Comparison of ENCODE assay signal across 26 mouse cellular contexts in the genomic region with DNA sequence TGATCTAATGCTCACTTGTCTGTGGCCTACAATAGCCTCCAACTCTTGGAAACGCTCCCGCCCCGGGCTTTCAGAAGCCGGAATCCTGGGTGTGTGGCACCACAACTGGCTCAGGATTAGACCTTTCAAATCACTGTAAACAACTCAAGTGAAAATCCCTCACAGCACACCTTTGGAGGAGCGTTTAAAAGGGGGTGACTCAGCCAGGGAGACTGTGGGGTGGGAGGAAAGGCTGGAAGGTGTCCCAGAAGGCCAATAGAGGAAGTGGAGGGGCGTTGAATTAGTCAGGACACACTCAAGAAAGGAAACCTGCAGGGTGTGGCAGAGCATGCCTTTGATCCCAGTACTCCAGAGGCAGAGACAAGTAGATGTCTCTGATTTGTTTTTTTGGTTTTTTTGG. TPM values are rescaled to one million over a fixed set of nuclear protein-coding genes. Genes with fewer than 3 reads are reported as not detected.
DNase-seq lines count a peak whose midpoint lies in the region; ATAC-seq lines count a peak whose summit lies in the region.
"Had no signal": no experiment of that assay in that cellular context is flagged by ENCODE, and none has a peak within 500 bp of the region (broad histone marks: within the 10 kb centered on the region; RNA-seq: fewer than 3 reads in every experiment).

No protein-coding gene starts in this region.

- H3K4me3 ChIP-seq in liver, embryonic 11.5 days (ENCODE audit: low read depth, low read length) = no peak overlapping the region
- H3K4me3 ChIP-seq in liver, embryonic 12.5 days = no peak overlapping the region
- H3K4me3 ChIP-seq in limb, embryonic 10.5 days = no peak overlapping the region
- no peak overlapping the region for H3K4me3 ChIP-seq in stomach, embryonic 16.5 days (replicated peaks; ENCODE audit: low read length)
- no peak overlapping the region for H3K4me3 ChIP-seq in intestine, embryonic 16.5 days (ENCODE audit: low read length)
- H3K4me3 ChIP-seq: forebrain, embryonic 15.5 days; heart, adult 2 months; intestine, embryonic 15.5 days; midbrain, embryonic 15.5 days had no signal

- H3K27me3 ChIP-seq in liver, embryonic 11.5 days (replicated peaks; ENCODE audit: control insufficient read depth, insufficient read depth, low read length) = no peaks in the 10 kb centered on the region
- no peaks in the 10 kb centered on the region for H3K27me3 ChIP-seq in liver, embryonic 12.5 days (replicated peaks)
- H3K27me3 ChIP-seq in limb, embryonic 10.5 days (ENCODE audit: low read depth, poor library complexity, severe bottlenecking) = no peaks in the 10 kb centered on the region
- no peaks in the 10 kb centered on the region for H3K27me3 ChIP-seq in stomach, embryonic 16.5 days (ENCODE audit: control insufficient read depth, insufficient read depth, low read length)
- no peaks in the 10 kb centered on the region for H3K27me3 ChIP-seq in intestine, embryonic 16.5 days (replicated peaks; ENCODE audit: control insufficient read depth, insufficient read depth, low read length)
- H3K27me3 ChIP-seq: forebrain, embryonic 15.5 days; intestine, embryonic 15.5 days; midbrain, embryonic 15.5 days had no signal

- H3K9ac ChIP-seq in liver, embryonic 11.5 days (ENCODE audit: low read depth, low read length) = no peak overlapping the region
- no peak overlapping the region for H3K9ac ChIP-seq in liver, embryonic 12.5 days
- no peak overlapping the region for H3K9ac ChIP-seq in stomach, embryonic 16.5 days (ENCODE audit: low read length)
- no peak overlapping the region for H3K9ac ChIP-seq in intestine, embryonic 16.5 days (ENCODE audit: low read depth, low read length)
- H3K9ac ChIP-seq: forebrain, embryonic 15.5 days; intestine, embryonic 15.5 days; midbrain, embryonic 15.5 days had no signal

- no peak overlapping the region for H3K4me2 ChIP-seq in liver, embryonic 11.5 days
- no peak overlapping the region for H3K4me2 ChIP-seq in liver, embryonic 12.5 days
- no peak overlapping the region for H3K4me2 ChIP-seq in stomach, embryonic 16.5 days (ENCODE audit: low read depth, low read length)
- H3K4me2 ChIP-seq in intestine, embryonic 16.5 days (ENCODE audit: low read depth, low read length) = no peak overlapping the region
- H3K4me2 ChIP-seq: forebrain, embryonic 15.5 days; intestine, embryonic 15.5 days; midbrain, embryonic 15.5 days had no signal

- H3K27ac ChIP-seq in liver, embryonic 11.5 days (ENCODE audit: low read depth, low read length) = no peak overlapping the region
- H3K27ac ChIP-seq in liver, embryonic 12.5 days = no peak overlapping the region
- no peak overlapping the region for H3K27ac ChIP-seq in limb, embryonic 10.5 days
- peak overlapping the region; percentile 53; the same call in 1 of the 2 replicates for H3K27ac ChIP-seq in stomach, embryonic 16.5 days (ENCODE audit: low read length)
- no peak overlapping the region for H3K27ac ChIP-seq in intestine, embryonic 16.5 days (ENCODE audit: low read length)
- H3K27ac ChIP-seq: forebrain, embryonic 15.5 days; heart, adult 2 months; intestine, embryonic 15.5 days; kidney, postnatal 0 days; midbrain, embryonic 15.5 days had no signal

- no peak for ATAC-seq in liver, embryonic 11.5 days (replicated peaks; ENCODE audit: low FRiP score)
- ATAC-seq in liver, embryonic 12.5 days = no peak
- ATAC-seq in stomach, embryonic 16.5 days (ENCODE audit: insufficient read depth, low FRiP score) = no peak
- no peak for ATAC-seq in intestine, embryonic 16.5 days
- ATAC-seq: forebrain, embryonic 15.5 days; hindbrain, embryonic 16.5 days; intestine, embryonic 15.5 days; midbrain, embryonic 15.5 days had no signal

- DNase-seq in liver, embryonic 11.5 days (ENCODE audit: low spot score) = peak; percentile 29
- peak; percentile 4 for DNase-seq in limb, embryonic 10.5 days (ENCODE audit: low spot score)
- peak; percentile 48 for DNase-seq in lung, postnatal 10 days
- no peak for DNase-seq in thymus, adult 18-20 months
- DNase-seq: adrenal gland, adult 8-10 months; cerebellum, adult 11 months; cerebellum, adult 9-10 months; cerebellum, postnatal 36 days; gastrocnemius, postnatal 25 days; heart, postnatal 14 days; kidney, adult 8-10 months; layer of hippocampus, adult 9-11 months; liver; right cerebral cortex, adult 18-20 months; right cerebral cortex, postnatal 4 days; thymus, postnatal 36 days had no signal

- no peaks in the 10 kb centered on the region for H3K36me3 ChIP-seq in liver, embryonic 11.5 days (ENCODE audit: control insufficient read depth, insufficient read depth, low read length)
- no peaks in the 10 kb centered on the region for H3K36me3 ChIP-seq in liver, embryonic 12.5 days
- no peaks in the 10 kb centered on the region for H3K36me3 ChIP-seq in limb, embryonic 10.5 days
- H3K36me3 ChIP-seq in stomach, embryonic 16.5 days (ENCODE audit: control insufficient read depth, insufficient read depth, low read length) = no peaks in the 10 kb centered on the region
- no peaks in the 10 kb centered on the region for H3K36me3 ChIP-seq in intestine, embryonic 16.5 days (ENCODE audit: control insufficient read depth, insufficient read depth, low read length)
- H3K36me3 ChIP-seq: forebrain, embryonic 15.5 days; intestine, embryonic 15.5 days; midbrain, embryonic 15.5 days had no signal

- H3K9me3 ChIP-seq in liver, embryonic 11.5 days (ENCODE audit: control insufficient read depth, low read length) = no peaks in the 10 kb centered on the region
- H3K9me3 ChIP-seq in liver, embryonic 12.5 days (replicated peaks) = no peaks in the 10 kb centered on the region
- no peaks in the 10 kb centered on the region for H3K9me3 ChIP-seq in limb, embryonic 10.5 days (replicated peaks)
- 0 out of 2 replicates have a peak, but pooled peaks cover 5% of the 10 kb centered on the region for H3K9me3 ChIP-seq in stomach, embryonic 16.5 days (replicated peaks; ENCODE audit: control insufficient read depth, low read length)
- 0 out of 2 replicates have a peak, but pooled peaks cover 4% of the 10 kb centered on the region for H3K9me3 ChIP-seq in intestine, embryonic 16.5 days (ENCODE audit: control insufficient read depth, low read length)
- H3K9me3 ChIP-seq: forebrain, embryonic 15.5 days; intestine, embryonic 15.5 days; midbrain, embryonic 15.5 days had no signal

- WGBS in liver, embryonic 11.5 days = 81% methylated on average over 6 of the region's 6 CpGs
- WGBS in liver, embryonic 12.5 days (ENCODE audit: insufficient replicate concordance) = 64% methylated on average over 6 of the region's 6 CpGs
- 85% methylated on average over 6 of the region's 6 CpGs for WGBS in limb, embryonic 10.5 days
- 72% methylated on average over 6 of the region's 6 CpGs for WGBS in stomach, embryonic 16.5 days
- 78% methylated on average over 6 of the region's 6 CpGs for WGBS in intestine, embryonic 16.5 days

- no peaks in the 10 kb centered on the region; the same call in 1 of the 2 replicates for H3K4me1 ChIP-seq in liver, embryonic 11.5 days (replicated peaks; ENCODE audit: control insufficient read depth, insufficient read depth, low read length)
- H3K4me1 ChIP-seq in liver, embryonic 12.5 days = peaks cover 13% of the 10 kb centered on the region; the same call in 1 of the 2 replicates
- H3K4me1 ChIP-seq in limb, embryonic 10.5 days = no peaks in the 10 kb centered on the region
- no peaks in the 10 kb centered on the region for H3K4me1 ChIP-seq in stomach, embryonic 16.5 days (ENCODE audit: control insufficient read depth, insufficient read depth, low read length)
- no peaks in the 10 kb centered on the region for H3K4me1 ChIP-seq in intestine, embryonic 16.5 days (ENCODE audit: control insufficient read depth, insufficient read depth, low read length)
- H3K4me1 ChIP-seq: forebrain, embryonic 15.5 days; intestine, embryonic 15.5 days; midbrain, embryonic 15.5 days had no signal

RNA-seq across cellular contexts. Expression of a gene that starts 11.1 kb away (rescaled TPM):
- 233 and 249 TPM in 2 replicates for polyA plus RNA-seq in liver, embryonic 11.5 days (2014; fragmentation: Nextera tagmentation; extraction: Ambion mirVana)
- 157 TPM in 2 replicates for polyA plus RNA-seq in liver, embryonic 12.5 days (2016; fragmentation: Nextera tagmentation; extraction: Ambion mirVana)
- polyA plus RNA-seq in limb, embryonic 10.5 days (2016; fragmentation: Nextera tagmentation; extraction: Ambion mirVana) = 328 and 383 TPM in 2 replicates
- 192 and 199 TPM in 2 replicates for polyA plus RNA-seq in stomach, embryonic 16.5 days (2015; fragmentation: Nextera tagmentation; extraction: Ambion mirVana)
- 146 and 157 TPM in 2 replicates for polyA plus RNA-seq in intestine, embryonic 16.5 days (2015; fragmentation: Nextera tagmentation; extraction: Ambion mirVana)

RNA-seq across cellular contexts. Expression of a gene that starts 29.2 kb away (rescaled TPM):
- 133 and 147 TPM in 2 replicates for polyA plus RNA-seq in liver, embryonic 11.5 days (2014; fragmentation: Nextera tagmentation; extraction: Ambion mirVana)
- polyA plus RNA-seq in liver, embryonic 12.5 days (2016; fragmentation: Nextera tagmentation; extraction: Ambion mirVana) = 91.1 and 98.9 TPM in 2 replicates
- 177 and 208 TPM in 2 replicates for polyA plus RNA-seq in limb, embryonic 10.5 days (2016; fragmentation: Nextera tagmentation; extraction: Ambion mirVana)
- 168 and 169 TPM in 2 replicates for polyA plus RNA-seq in stomach, embryonic 16.5 days (2015; fragmentation: Nextera tagmentation; extraction: Ambion mirVana)
- 165 and 171 TPM in 2 replicates for polyA plus RNA-seq in intestine, embryonic 16.5 days (2015; fragmentation: Nextera tagmentation; extraction: Ambion mirVana)

RNA-seq across cellular contexts. Expression of a gene that starts 50.8 kb away (rescaled TPM):
- polyA plus RNA-seq in liver, embryonic 11.5 days (2014; fragmentation: Nextera tagmentation; extraction: Ambion mirVana) = 6.3 and 7.1 TPM in 2 replicates
- polyA plus RNA-seq in liver, embryonic 12.5 days (2016; fragmentation: Nextera tagmentation; extraction: Ambion mirVana) = 3.9 and 4.3 TPM in 2 replicates
- polyA plus RNA-seq in limb, embryonic 10.5 days (2016; fragmentation: Nextera tagmentation; extraction: Ambion mirVana) = 0.38 and 0.53 TPM in 2 replicates
- 0.59 and 0.90 TPM in 2 replicates for polyA plus RNA-seq in stomach, embryonic 16.5 days (2015; fragmentation: Nextera tagmentation; extraction: Ambion mirVana)
- 0.43 and 0.66 TPM in 2 replicates for polyA plus RNA-seq in intestine, embryonic 16.5 days (2015; fragmentation: Nextera tagmentation; extraction: Ambion mirVana)
- polyA plus RNA-seq: C2C12; midbrain, embryonic 15.5 days had no signal

Comparison
In these comparisons a context has a peak if more than half of its experiments do, and no peak if none do; other contexts are left out.
1. DNase-seq: peak in liver, embryonic 11.5 days (single experiment), limb, embryonic 10.5 days (single experiment) and lung, postnatal 10 days (single experiment); none in thymus, adult 18-20 months (0 of 2).